In the genomic region with DNA sequence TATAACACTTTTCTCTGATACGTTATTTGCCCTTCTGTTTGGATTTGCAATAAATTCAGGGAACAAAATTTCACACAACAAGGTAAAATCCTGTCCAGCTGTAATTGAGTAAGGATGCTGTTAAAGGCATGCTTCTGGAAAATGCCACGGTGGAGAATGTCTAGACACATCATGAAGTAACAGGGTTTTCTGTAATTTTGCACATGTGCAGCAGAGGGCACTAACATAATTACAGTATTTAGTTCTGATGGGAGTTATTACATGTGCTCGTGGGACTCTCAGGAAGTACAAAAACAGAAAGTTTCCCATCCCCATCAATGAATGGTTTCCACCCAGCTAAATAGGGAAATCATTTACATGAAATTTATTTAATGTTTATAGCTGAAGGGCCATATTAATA, we compare ENCODE assay signal across 9 mouse cellular contexts. TPM values are rescaled to one million over a fixed set of nuclear protein-coding genes. Genes with fewer than 3 reads are reported as not detected.
DNase-seq lines count a peak whose midpoint lies in the region; ATAC-seq and TF ChIP-seq lines count a peak whose summit lies in the region.
"Had no signal": no experiment of that assay in that cellular context is flagged by ENCODE, and none has a peak within 500 bp of the region (broad histone marks: within the 10 kb centered on the region; RNA-seq: fewer than 3 reads in every experiment).

No protein-coding gene starts in this region.

- TF ChIP-seq CTCF in E14TG2a.4 (conservative IDR thresholded peaks at IDR 0.05; ENCODE audit: low read length), result 0 out of 2 replicates have a peak, but pooled peaks have one; percentile 13
- TF ChIP-seq CTCF in stomach, postnatal 0 days (IDR thresholded peaks at IDR 0.05; ENCODE audit: low read depth), result peak; percentile 74

- H3K4me3 ChIP-seq in kidney, embryonic 14.5 days (ENCODE audit: low read length), result no peak overlapping the region
- H3K4me3 ChIP-seq in E14TG2a.4 (replicated peaks; ENCODE audit: low read length), result no peak overlapping the region
- H3K4me3 ChIP-seq in stomach, postnatal 0 days (ENCODE audit: low read depth, low read length), result no peak overlapping the region
- H3K4me3 ChIP-seq: hindbrain, embryonic 15.5 days had no signal

- no peak overlapping the region for H3K9ac ChIP-seq in kidney, embryonic 14.5 days (ENCODE audit: low read depth, low read length)
- no peak overlapping the region for H3K9ac ChIP-seq in stomach, postnatal 0 days (ENCODE audit: low read length)
- H3K9ac ChIP-seq: hindbrain, embryonic 15.5 days had no signal

- no peak overlapping the region for H3K4me2 ChIP-seq in kidney, embryonic 14.5 days (replicated peaks; ENCODE audit: low read depth, low read length)
- no peak overlapping the region for H3K4me2 ChIP-seq in stomach, postnatal 0 days (replicated peaks; ENCODE audit: low read depth)
- H3K4me2 ChIP-seq: hindbrain, embryonic 15.5 days had no signal

- H3K4me1 ChIP-seq in kidney, embryonic 14.5 days (ENCODE audit: control insufficient read depth, insufficient read depth, low read length), result no peaks in the 10 kb centered on the region
- no peaks in the 10 kb centered on the region for H3K4me1 ChIP-seq in E14TG2a.4 (replicated peaks; ENCODE audit: low read depth, low read length)
- no peaks in the 10 kb centered on the region for H3K4me1 ChIP-seq in stomach, postnatal 0 days (replicated peaks; ENCODE audit: control insufficient read depth, insufficient read depth)
- H3K4me1 ChIP-seq: hindbrain, embryonic 15.5 days had no signal

- H3K36me3 ChIP-seq in kidney, embryonic 14.5 days (ENCODE audit: control insufficient read depth, insufficient read depth, low read length), result no peaks in the 10 kb centered on the region
- no peaks in the 10 kb centered on the region for H3K36me3 ChIP-seq in E14TG2a.4 (ENCODE audit: insufficient read depth, low read length)
- H3K36me3 ChIP-seq in stomach, postnatal 0 days (ENCODE audit: control insufficient read depth, insufficient read depth, low read length), result no peaks in the 10 kb centered on the region
- H3K36me3 ChIP-seq: hindbrain, embryonic 15.5 days had no signal

- peaks cover 4% of the 10 kb centered on the region; the same call in 1 of the 2 replicates for H3K9me3 ChIP-seq in kidney, embryonic 14.5 days (ENCODE audit: control insufficient read depth, low read length)
- H3K9me3 ChIP-seq in E14TG2a.4 (ENCODE audit: low read length), result no peaks in the 10 kb centered on the region; the same call in 1 of the 2 replicates
- H3K9me3 ChIP-seq in stomach, postnatal 0 days (ENCODE audit: control insufficient read depth, low read length), result no peaks in the 10 kb centered on the region
- H3K9me3 ChIP-seq: hindbrain, embryonic 15.5 days had no signal

- peak; percentile 17 for DNase-seq in kidney, adult 18-20 months
- DNase-seq in cerebellum, adult 11 months, result peak; percentile 20
- peak; percentile 32 for DNase-seq in left cerebral cortex, postnatal 4 days
- DNase-seq in stomach, postnatal 0 days (ENCODE audit: low spot score), result peak; percentile 18
- no peak for DNase-seq in urinary bladder, adult 18-20 months (ENCODE audit: low spot score in 2 of 2)

- intact Hi-C loops in left cerebral cortex, postnatal 4 days (cut with DNase I), result loop anchor here (5.0 kb wide), 1 partner anchor 221 kb away; no protein-coding TSS in a partner anchor

- ATAC-seq in kidney, embryonic 14.5 days (ENCODE audit: low FRiP score, low TSS enrichment), result no peak; the same call in 1 of the 2 replicates
- peak; percentile 82 for ATAC-seq in granulocyte monocyte progenitor cell, adult 5-6 weeks (replicated peaks; ENCODE audit: poor library complexity, severe bottlenecking)
- no peak for ATAC-seq in stomach, postnatal 0 days (ENCODE audit: low FRiP score, low TSS enrichment)

- TF ChIP-seq EP300 in stomach, postnatal 0 days (optimal IDR thresholded peaks at IDR 0.05), result no peak

- WGBS in kidney, embryonic 14.5 days, result 43% methylated on average over 3 of the region's 3 CpGs
- WGBS in stomach, postnatal 0 days, result 8% methylated on average over 3 of the region's 3 CpGs

- no peak overlapping the region for H3K27ac ChIP-seq in kidney, embryonic 14.5 days (ENCODE audit: low read depth, low read length)
- H3K27ac ChIP-seq in stomach, postnatal 0 days (replicated peaks), result no peak overlapping the region
- H3K27ac ChIP-seq: hindbrain, embryonic 15.5 days had no signal

- no peaks in the 10 kb centered on the region for H3K27me3 ChIP-seq in kidney, embryonic 14.5 days (ENCODE audit: control insufficient read depth, insufficient read depth, low read length)
- H3K27me3 ChIP-seq in E14TG2a.4 (ENCODE audit: insufficient read depth, low read length), result no peaks in the 10 kb centered on the region
- H3K27me3 ChIP-seq in stomach, postnatal 0 days (ENCODE audit: control insufficient read depth, insufficient read depth, low read length), result no peaks in the 10 kb centered on the region
- H3K27me3 ChIP-seq: hindbrain, embryonic 15.5 days had no signal

RNA-seq across cellular contexts. Expression of a gene that starts 7.8 kb away (rescaled TPM):
- polyA plus RNA-seq in kidney, embryonic 14.5 days (2014; fragmentation: Nextera tagmentation; extraction: Ambion mirVana), result 14.2 and 14.5 TPM in 2 replicates
- 17.0 and 18.3 TPM in 2 replicates for total RNA-seq in granulocyte monocyte progenitor cell, adult 5-6 weeks (2014; fragmentation: Nextera tagmentation)
- 35.3 and 38.8 TPM in 2 replicates for total RNA-seq in granulocyte monocyte progenitor cell, adult 5-6 weeks (2017)
- total RNA-seq in left cerebral cortex, postnatal 4 days (2021), result 10 to 100 TPM in 1 of 2 experiments, 1 to 10 TPM in 1; 9.3 to 10.5 TPM
- polyA plus RNA-seq in stomach, postnatal 0 days (2015; fragmentation: Nextera tagmentation; extraction: Ambion mirVana), result 5.2 and 5.6 TPM in 2 replicates

Comparison
In these comparisons a context has a peak if more than half of its experiments do, and no peak if none do; other contexts are left out.
1. DNase-seq: peak in kidney, adult 18-20 months (single experiment), cerebellum, adult 11 months (single experiment), left cerebral cortex, postnatal 4 days (single experiment) and stomach, postnatal 0 days (single experiment); none in urinary bladder, adult 18-20 months (0 of 2).